Mouse (Mus musculus) embryonic fibroblast, embryonic 13.5 days (primary cell): ENCODE measurements around the gene Yy1.

Experiments
- CTCF ChIP-seq: IDR thresholded peaks from 2 replicates; pipeline ENCODE4 v1.5.1; 2011; ENCODE audit warnings: mild to moderate bottlenecking, control low read depth, low read length, moderate library complexity, borderline replicate concordance; ENCODE audit not compliant: insufficient read depth
- POLR2A ChIP-seq: IDR thresholded peaks from 2 replicates; pipeline ENCODE4 v1.6.1; 2011; ENCODE audit warnings: low read depth, mild to moderate bottlenecking, control low read depth, low read length, moderate library complexity

DNA sequence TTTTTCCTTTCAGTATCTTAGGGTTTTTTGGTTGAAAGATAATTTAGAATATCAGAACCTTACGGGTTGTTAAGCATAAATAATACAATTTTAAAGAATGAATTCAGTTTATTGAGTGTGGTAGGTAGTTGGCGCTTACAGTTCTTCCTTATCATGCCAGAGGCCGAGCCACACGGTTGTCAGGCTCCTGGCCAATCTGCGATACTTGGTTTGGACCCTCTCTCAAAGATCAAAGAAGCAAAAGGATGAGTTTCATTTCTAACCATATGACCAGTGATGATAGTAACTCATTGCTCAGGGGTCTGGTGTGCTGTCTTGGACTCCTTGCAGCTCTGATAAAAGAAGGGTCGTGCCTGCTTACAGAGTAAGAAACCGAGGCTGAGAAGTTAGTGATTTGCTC is 17.5 kb downstream of the Yy1 start:
- TF ChIP-seq POLR2A = no peak
- TF ChIP-seq CTCF = no peak
